Mouse (Mus musculus): ENCODE data around the gene Gm7954. TPM values are rescaled to one million over a fixed set of nuclear protein-coding genes. Genes with fewer than 3 reads are reported as not detected.
"Not testable (repeated sequence)": the region's sequence is repeated elsewhere in the genome, so short reads cannot be mapped to it uniquely, and the experiment has no call there.

The Gm7954 gene
- not detected in 2 replicates for polyA plus RNA-seq (2012; rRNA removed)

GRCm38 (mm10) chr14:41453418-41453817 lies at the start of gene Gm7954:
TSS of gene Gm7954 (minus strand) at chr14:41453518.
- H3K27me3 ChIP-seq (ENCODE audit: control insufficient read depth, insufficient read depth, low read length); H3K27ac ChIP-seq (ENCODE audit: control insufficient read depth, insufficient read depth, low read length); DNase-seq; H3K4me1 ChIP-seq (replicated peaks; ENCODE audit: control insufficient read depth, insufficient read depth, low read length); H3K36me3 ChIP-seq (ENCODE audit: control insufficient read depth, insufficient read depth, low read length); H3K4me3 ChIP-seq (ENCODE audit: control insufficient read depth, insufficient read depth, low read length): not testable (repeated sequence)
- WGBS = no CpG with 5 or more reads among the region's 2 CpGs

- H3K4me3 ChIP-seq (ENCODE audit: control insufficient read depth, insufficient read depth, low read length); DNase-seq; H3K27me3 ChIP-seq (ENCODE audit: control insufficient read depth, insufficient read depth, low read length); H3K27ac ChIP-seq (ENCODE audit: control insufficient read depth, insufficient read depth, low read length); H3K36me3 ChIP-seq (ENCODE audit: control insufficient read depth, insufficient read depth, low read length); H3K4me1 ChIP-seq (replicated peaks; ENCODE audit: control insufficient read depth, insufficient read depth, low read length): not testable (repeated sequence)
These were observed 36.1 kb upstream of the Gm7954 start, which contains the start of gene Gm3486 for GRCm38 (mm10) chr14:41489385-41489784. TSS of gene Gm3486 (minus strand) at chr14:41489485.

GRCm38 (mm10) chr14:41425393-41426075 lies 27.8 kb downstream of the Gm7954 start:
- not testable (repeated sequence) for H3K27me3 ChIP-seq (ENCODE audit: control insufficient read depth, insufficient read depth, low read length); H3K36me3 ChIP-seq (ENCODE audit: control insufficient read depth, insufficient read depth, low read length); H3K4me3 ChIP-seq (ENCODE audit: control insufficient read depth, insufficient read depth, low read length); DNase-seq; H3K27ac ChIP-seq (ENCODE audit: control insufficient read depth, insufficient read depth, low read length); H3K4me1 ChIP-seq (replicated peaks; ENCODE audit: control insufficient read depth, insufficient read depth, low read length)
- WGBS = 27% methylated on average over 13 of the region's 16 CpGs

GRCm38 (mm10) chr14:41424694-41425093 lies 28.6 kb downstream of the Gm7954 start:
- DNase-seq; H3K36me3 ChIP-seq (ENCODE audit: control insufficient read depth, insufficient read depth, low read length); H3K4me3 ChIP-seq (ENCODE audit: control insufficient read depth, insufficient read depth, low read length); H3K27ac ChIP-seq (ENCODE audit: control insufficient read depth, insufficient read depth, low read length); H3K27me3 ChIP-seq (ENCODE audit: control insufficient read depth, insufficient read depth, low read length); H3K4me1 ChIP-seq (replicated peaks; ENCODE audit: control insufficient read depth, insufficient read depth, low read length): not testable (repeated sequence)
- WGBS = 47% methylated on average over 11 of the region's 14 CpGs

GRCm38 (mm10) chr14:41408181-41408580 lies 45.1 kb downstream of the Gm7954 start, which contains the start of gene Gm6482:
TSS of gene Gm6482 (minus strand) at chr14:41408281.
- not testable (repeated sequence) for DNase-seq; H3K27me3 ChIP-seq (ENCODE audit: control insufficient read depth, insufficient read depth, low read length); H3K36me3 ChIP-seq (ENCODE audit: control insufficient read depth, insufficient read depth, low read length); H3K27ac ChIP-seq (ENCODE audit: control insufficient read depth, insufficient read depth, low read length); H3K4me3 ChIP-seq (ENCODE audit: control insufficient read depth, insufficient read depth, low read length); H3K4me1 ChIP-seq (replicated peaks; ENCODE audit: control insufficient read depth, insufficient read depth, low read length)
- 100% methylated on average over 1 of the region's 2 CpGs for WGBS

Other genes starting within 250 kb of the Gm7954 start
- gene Gm2832, start 174.7 kb downstream of the Gm7954 start, polyA plus RNA-seq (2012; rRNA removed) = not detected in 2 replicates
- not detected in 2 replicates for gene Gm5798, start 104.9 kb downstream of the Gm7954 start, polyA plus RNA-seq (2012; rRNA removed)
- gene Gm7945, start 67.1 kb downstream of the Gm7954 start, polyA plus RNA-seq (2012; rRNA removed) = not detected in 2 replicates
- gene Gm6482, start 45.2 kb downstream of the Gm7954 start, polyA plus RNA-seq (2012; rRNA removed) = not detected in 2 replicates
- not detected in 2 replicates for gene Gm3486, start 36.0 kb upstream of the Gm7954 start, polyA plus RNA-seq (2012; rRNA removed)
- gene Gm7970, start 102.1 kb upstream of the Gm7954 start, polyA plus RNA-seq (2012; rRNA removed) = not detected in 2 replicates
- gene 1700049E17Rik2, start 119.7 kb upstream of the Gm7954 start, polyA plus RNA-seq (2012; rRNA removed) = not detected in 2 replicates
- not detected in 2 replicates for gene Gm3072, start 171.1 kb upstream of the Gm7954 start, polyA plus RNA-seq (2012; rRNA removed)
- not detected in 2 replicates for gene Gm3676, start 193.0 kb upstream of the Gm7954 start, polyA plus RNA-seq (2012; rRNA removed)
- gene Gm8068, start 248.4 kb upstream of the Gm7954 start, polyA plus RNA-seq (2012; rRNA removed) = not detected in 2 replicates

Measured in thymus, adult 2 months (tissue).